Mouse (Mus musculus): ENCODE measurements at regions not wholly inside any gene's neighbourhood (a gene's known extent, or its start where the extent isn't known, plus 50 kb on each side); places are given as distances from the start of the nearest gene placed in this dataset.

DNA sequence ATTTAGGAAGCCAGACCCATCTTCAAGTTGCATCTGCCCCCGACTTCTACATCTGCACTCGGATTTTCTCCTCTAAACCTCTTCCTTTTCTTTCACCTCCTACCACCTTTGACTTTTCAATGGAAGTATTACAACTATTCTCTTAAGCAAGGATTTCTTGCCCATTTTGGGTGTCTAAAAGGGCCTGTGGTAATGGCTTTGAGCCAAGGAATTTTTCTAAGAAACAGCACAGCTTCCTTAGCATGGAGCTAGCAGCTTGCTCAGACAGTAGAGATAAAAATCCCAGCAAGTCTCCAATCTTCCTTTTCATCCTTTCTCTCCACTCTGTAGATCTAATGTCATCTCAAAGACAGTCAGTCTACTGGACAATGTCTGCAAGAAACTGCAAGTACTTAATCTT is 63.2 kb upstream of the Hsfy2 start:
- TF ChIP-seq CTCF (IDR thresholded peaks at IDR 0.05; ENCODE audit: borderline replicate concordance, insufficient read depth, low read length) = no peak
- no peak for TF ChIP-seq POLR2A (IDR thresholded peaks at IDR 0.05; ENCODE audit: low read depth, low read length)

Data from embryonic fibroblast, embryonic 13.5 days (primary cell).